Mouse (Mus musculus) forebrain, embryonic 12.5 days (tissue): ENCODE measurements at regions not wholly inside any gene's neighbourhood (a gene's known extent, or its start where the extent isn't known, plus 50 kb on each side); places are given as distances from the start of the nearest gene placed in this dataset.

Experiments used
- ATAC-seq: fragments of 200-750 bp; cut with Nextera tagmentation; 2 replicates; pipeline ENCODE4 v1.8.0; 2017; ENCODE audit warnings: moderate TSS enrichment; ENCODE audit not compliant: low FRiP score
- H3K27ac ChIP-seq: fragments of 300-500 bp; sonication (generic); 2 replicates; pipeline ENCODE4 v1.5.1; 2016; ENCODE audit warnings: mild to moderate bottlenecking
- H3K27me3 ChIP-seq: fragments of 300-500 bp; sonication (generic); 2 replicates; pipeline ENCODE4 v1.6.1; 2016; ENCODE audit warnings: mild to moderate bottlenecking
- H3K36me3 ChIP-seq: fragments of 300-500 bp; sonication (generic); replicated peaks from 2 replicates; pipeline ENCODE4 v1.6.1; 2016; ENCODE audit warnings: mild to moderate bottlenecking
- H3K4me1 ChIP-seq: fragments of 300-500 bp; sonication (generic); 2 replicates; pipeline ENCODE4 v1.6.1; 2016
- H3K4me2 ChIP-seq: fragments of 300-500 bp; sonication (generic); 2 replicates; pipeline ENCODE4 v1.6.1; 2016; ENCODE audit warnings: mild to moderate bottlenecking, moderate library complexity
- H3K4me3 ChIP-seq: fragments of 300-500 bp; sonication (generic); replicated peaks from 2 replicates; pipeline ENCODE4 v1.5.1; 2016; ENCODE audit warnings: mild to moderate bottlenecking
- H3K9ac ChIP-seq: fragments of 300-500 bp; sonication (generic); 2 replicates; pipeline ENCODE4 v1.6.1; 2016; ENCODE audit warnings: mild to moderate bottlenecking
- H3K9me3 ChIP-seq: fragments of 300-500 bp; sonication (generic); 2 replicates; pipeline ENCODE4 v1.6.1; 2016
- WGBS: fragments of 180-500 bp; shearing (Covaris S2); methylation state at CpG from one replicate; pipeline ENCODE4 v1.1.7; 2016; 5-methylcytosine and 5-hydroxymethylcytosine counted together

- no peaks in the 10 kb centered on the region for H3K36me3 ChIP-seq
- no peaks in the 10 kb centered on the region for H3K4me1 ChIP-seq
- peaks cover 13% of the 10 kb centered on the region for H3K9me3 ChIP-seq
- H3K9ac ChIP-seq, result no peak overlapping the region
- H3K4me3 ChIP-seq, result no peak overlapping the region
- 66% methylated on average over 3 of the region's 3 CpGs for WGBS
- H3K27ac ChIP-seq, result no peak overlapping the region
- no peak for ATAC-seq
- H3K4me2 ChIP-seq, result no peak overlapping the region
- H3K27me3 ChIP-seq, result peaks cover 5% of the 10 kb centered on the region; the same call in 1 of the 2 replicates
These were observed 465.2 kb upstream of the Gm19410 start for GRCm38 (mm10) chr8:35300359-35300758.

- no peak overlapping the region for H3K9ac ChIP-seq
- H3K27me3 ChIP-seq, result peaks cover 5% of the 10 kb centered on the region; the same call in 1 of the 2 replicates
- no peaks in the 10 kb centered on the region for H3K4me1 ChIP-seq
- no peak overlapping the region for H3K4me2 ChIP-seq
- no peaks in the 10 kb centered on the region for H3K36me3 ChIP-seq
- H3K4me3 ChIP-seq, result no peak overlapping the region
- WGBS, result 58% methylated on average over 10 of the region's 10 CpGs
- peaks cover 13% of the 10 kb centered on the region for H3K9me3 ChIP-seq
- no peak overlapping the region for H3K27ac ChIP-seq
- ATAC-seq, result peak; percentile 77; the same call in 1 of the 2 replicates
These were observed 464.6 kb upstream of the Gm19410 start for GRCm38 (mm10) chr8:35300881-35301521.

GRCm38 (mm10) chr8:35302856-35303255 lies 462.7 kb upstream of the Gm19410 start:
- peaks cover under 1% of the 10 kb centered on the region; the same call in 1 of the 2 replicates for H3K27me3 ChIP-seq
- no peaks in the 10 kb centered on the region for H3K4me1 ChIP-seq
- H3K4me2 ChIP-seq, result no peak overlapping the region
- H3K4me3 ChIP-seq, result no peak overlapping the region
- 95% methylated on average over 7 of the region's 7 CpGs for WGBS
- no peak overlapping the region for H3K9ac ChIP-seq
- H3K9me3 ChIP-seq, result peaks cover 13% of the 10 kb centered on the region
- no peaks in the 10 kb centered on the region for H3K36me3 ChIP-seq
- ATAC-seq, result no peak
- H3K27ac ChIP-seq, result no peak overlapping the region

- Histone ChIP-seq H3K9me3 (no peaks in the 10 kb centered on the region), H3K27ac (no peak overlapping the region), H3K9ac (no peak overlapping the region), H3K36me3 (no peaks in the 10 kb centered on the region), H3K4me1 (no peaks in the 10 kb centered on the region), H3K4me3 (no peak overlapping the region), H3K27me3 (no peaks in the 10 kb centered on the region), H3K4me2 (no peak overlapping the region)
- ATAC-seq, result no peak
- 82% methylated on average over 10 of the region's 10 CpGs for WGBS
These were observed 444.2 kb upstream of the Gm19410 start for GRCm38 (mm10) chr8:35321270-35321865.

GRCm38 (mm10) chr8:35323180-35323975 lies 442.2 kb upstream of the Gm19410 start:
- WGBS, result 91% methylated on average over 15 of the region's 15 CpGs
- no peaks in the 10 kb centered on the region for H3K4me1 ChIP-seq
- H3K4me3 ChIP-seq, result no peak overlapping the region
- H3K9me3 ChIP-seq, result no peaks in the 10 kb centered on the region
- H3K27ac ChIP-seq, result no peak overlapping the region
- H3K9ac ChIP-seq, result no peak overlapping the region
- no peaks in the 10 kb centered on the region for H3K36me3 ChIP-seq
- no peaks in the 10 kb centered on the region for H3K27me3 ChIP-seq
- no peak for ATAC-seq
- H3K4me2 ChIP-seq, result no peak overlapping the region
